Mouse (Mus musculus): Measurements from ENCODE around the gene Ptger3.

DNA sequence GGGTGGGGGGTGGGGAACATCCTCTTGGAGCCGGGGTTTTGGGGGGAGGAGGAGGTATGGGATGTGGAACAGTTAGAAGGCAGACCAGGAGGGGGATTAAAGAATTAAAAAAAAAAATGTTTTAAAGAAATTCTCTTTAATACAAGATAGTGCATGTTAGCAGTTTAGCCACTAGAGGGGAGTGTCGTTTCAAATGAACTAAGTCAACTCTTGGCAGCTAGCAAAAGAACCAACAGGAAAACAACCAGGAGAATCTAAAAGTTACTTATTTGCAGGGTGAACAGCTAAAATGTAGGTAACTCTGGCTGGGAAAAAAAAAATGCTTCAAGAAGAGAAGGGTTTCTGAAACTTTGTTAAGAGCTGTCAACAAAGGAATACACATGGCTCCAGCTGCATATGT, 1.5 kb upstream of the Ptger3 start:
- TF ChIP-seq POLR2A (IDR thresholded peaks at IDR 0.05; ENCODE audit: insufficient read depth, low read depth, low read length) (no peak), CTCF (IDR thresholded peaks at IDR 0.05; ENCODE audit: insufficient read depth, low read depth, low read length) (no peak)

Measured in olfactory bulb, adult 2 months (tissue).